Mouse (Mus musculus): ENCODE measurements around the gene Spon1. TPM values are rescaled to one million over a fixed set of nuclear protein-coding genes. Genes with fewer than 3 reads are reported as not detected.

Spon1 gene
- total and polyA plus RNA-seq, 3 experiments, result not detected

DNA sequence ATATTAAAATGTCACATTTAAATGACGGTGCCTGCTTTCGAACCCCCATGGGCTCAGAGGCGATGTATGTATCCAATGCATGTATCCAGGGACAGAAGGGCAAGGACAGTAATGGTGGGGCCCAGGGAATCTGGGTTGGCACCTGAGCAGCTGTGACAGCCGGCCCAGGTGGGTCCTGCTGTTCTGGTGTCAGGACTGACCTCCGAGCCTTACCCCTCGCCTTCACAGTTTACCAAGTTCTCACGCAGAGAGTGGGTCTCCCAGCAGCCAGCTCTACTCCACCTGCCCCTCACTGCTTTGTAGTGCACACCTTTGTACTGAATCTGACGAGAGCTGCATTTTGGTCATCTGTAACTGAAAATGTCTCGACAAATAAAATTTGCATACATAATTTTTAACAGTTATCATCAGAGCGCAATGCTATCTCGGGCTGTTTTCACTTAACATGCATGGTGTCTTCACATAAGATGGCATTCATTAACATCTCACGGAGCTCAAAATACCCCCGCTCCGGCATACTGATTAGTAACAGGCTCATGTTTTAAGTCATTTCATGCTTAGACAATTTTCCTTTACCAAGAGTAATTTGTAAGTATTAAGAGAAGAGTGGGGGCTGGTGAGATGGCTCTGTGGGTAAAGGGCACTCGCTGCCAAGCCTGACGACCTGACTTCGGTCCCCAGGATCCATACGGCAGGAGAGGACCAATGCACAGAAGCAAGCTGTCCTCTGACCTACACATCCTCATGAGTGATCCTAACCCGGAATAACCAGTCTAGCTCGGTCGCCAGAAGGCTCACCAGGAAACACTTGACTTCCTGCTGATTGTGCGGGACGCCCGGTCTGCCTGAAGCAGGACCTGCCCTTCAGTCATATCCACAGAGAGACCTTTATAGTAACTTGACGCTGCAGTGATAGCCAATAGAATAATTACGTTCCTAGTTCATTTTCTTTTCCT lies 277.5 kb downstream of the Spon1 start:
- Histone ChIP-seq H3K9me3 (replicated peaks; ENCODE audit: low read length) (no peaks in the 10 kb centered on the region), H3K27me3 (replicated peaks) (no peaks in the 10 kb centered on the region), H3K4me3 (replicated peaks in 1 of 3; ENCODE audit: low read depth in 2 of 3, low read length in 2 of 3, poor library complexity in 1 of 3) (no peak overlapping the region), H3K4me1 (ENCODE audit: control insufficient read depth in 1 of 2, insufficient read depth in 2 of 2) (0 out of 4 replicates have a peak, but pooled peaks cover 0 to 3% of the 10 kb centered on the region in 2 experiments), H3K79me2 (replicated peaks; ENCODE audit: control insufficient read depth, extremely low read depth, insufficient read depth, poor library complexity, severe bottlenecking) (no peaks in the 10 kb centered on the region), H3K4me2 (ENCODE audit: insufficient read depth, low read depth, poor library complexity, severe bottlenecking) (peak overlapping the region; percentile 4; the same call in 1 of the 2 replicates), H3K9ac (ENCODE audit: insufficient read depth, low read depth) (no peak overlapping the region), H3K27ac (ENCODE audit: insufficient read depth, low read depth) (no peak overlapping the region), H3K36me3 (replicated peaks in 1 of 2; ENCODE audit: control insufficient read depth in 1 of 2, insufficient read depth in 1 of 2, low read length in 1 of 2) (peaks cover 0 to 29% of the 10 kb centered on the region in 2 experiments)
- dilution Hi-C loops (cut with MboI; ENCODE audit: extremely low pct_ligation_motif_present, extremely low pct_unique_long_range_greater_than_20kb, low sequenced_read_pairs), result no loop called here
- in situ Hi-C loops (cut with MboI; ENCODE audit: low pct_ligation_motif_present, low pct_unique_long_range_greater_than_20kb, low sequenced_read_pairs), result no loop called here
- DNase-seq (ENCODE audit: extremely low read depth), result no peak
- no peak for TF ChIP-seq RAD21 (IDR thresholded peaks at IDR 0.05; ENCODE audit: low read depth, low read length)
- TF ChIP-seq MAX (IDR thresholded peaks at IDR 0.05; ENCODE audit: low read length), result no peak
- TF ChIP-seq POLR2AphosphoS2 (IDR thresholded peaks at IDR 0.05; ENCODE audit: low read depth, low read length), result no peak
- no peak for TF ChIP-seq CTCF (conservative IDR thresholded peaks at IDR 0.05 in 1 of 2, IDR thresholded peaks at IDR 0.05 in 1 of 2; ENCODE audit: low read depth in 2 of 2, low read length in 2 of 2)
- TF ChIP-seq KAT2A (IDR thresholded peaks at IDR 0.05; ENCODE audit: insufficient replicate concordance, low read length), result no peak

DNA sequence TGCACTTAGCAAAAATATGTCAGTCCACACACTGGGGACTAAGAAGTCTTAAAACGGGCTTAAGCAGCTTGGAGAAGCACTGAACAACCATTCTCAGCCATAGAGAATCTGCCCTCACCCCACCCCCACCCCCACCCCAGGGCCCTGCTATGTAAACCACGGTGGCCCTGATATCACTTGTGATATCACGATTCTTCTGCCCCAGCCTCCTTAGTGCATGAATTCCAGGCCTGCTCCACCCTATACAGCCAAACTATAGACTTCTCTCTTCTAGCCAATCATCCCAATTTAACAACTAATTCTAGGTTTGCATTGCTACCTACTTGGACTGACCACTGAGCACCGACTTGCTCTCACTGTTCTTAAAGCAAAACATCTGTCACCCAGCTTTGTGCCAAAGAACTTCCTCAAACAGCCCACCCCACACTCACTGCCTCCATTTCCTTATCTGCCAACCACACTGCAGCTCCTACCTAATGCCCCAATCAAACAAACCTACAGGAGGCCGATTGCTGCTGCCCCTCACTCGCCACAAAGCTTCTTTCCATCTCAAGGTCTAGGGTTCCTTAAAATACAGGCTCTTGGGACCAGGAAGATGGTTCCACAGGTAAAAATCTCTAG lies 278.2 kb downstream of the Spon1 start:
- Histone ChIP-seq H3K9ac (ENCODE audit: insufficient read depth, low read depth) (no peak overlapping the region), H3K36me3 (replicated peaks in 1 of 2; ENCODE audit: control insufficient read depth in 1 of 2, insufficient read depth in 1 of 2, low read length in 1 of 2) (peaks cover 0 to 32% of the 10 kb centered on the region in 2 experiments), H3K27ac (ENCODE audit: insufficient read depth, low read depth) (no peak overlapping the region), H3K4me2 (ENCODE audit: insufficient read depth, low read depth, poor library complexity, severe bottlenecking) (no peak overlapping the region), H3K9me3 (replicated peaks; ENCODE audit: low read length) (no peaks in the 10 kb centered on the region), H3K4me3 (replicated peaks in 1 of 3; ENCODE audit: low read depth in 2 of 3, low read length in 2 of 3, poor library complexity in 1 of 3) (no peak overlapping the region), H3K4me1 (ENCODE audit: control insufficient read depth in 1 of 2, insufficient read depth in 2 of 2) (0 out of 4 replicates have a peak, but pooled peaks cover 0 to 3% of the 10 kb centered on the region in 2 experiments), H3K79me2 (replicated peaks; ENCODE audit: control insufficient read depth, extremely low read depth, insufficient read depth, poor library complexity, severe bottlenecking) (no peaks in the 10 kb centered on the region), H3K27me3 (replicated peaks) (no peaks in the 10 kb centered on the region)
- no peak for DNase-seq (ENCODE audit: extremely low read depth)
- in situ Hi-C loops (cut with MboI; ENCODE audit: low pct_ligation_motif_present, low pct_unique_long_range_greater_than_20kb, low sequenced_read_pairs) (no loop called here), dilution Hi-C loops (cut with MboI; ENCODE audit: extremely low pct_ligation_motif_present, extremely low pct_unique_long_range_greater_than_20kb, low sequenced_read_pairs) (no loop called here)
- TF ChIP-seq PAX5 (IDR thresholded peaks at IDR 0.05; ENCODE audit: low read length) (no peak), MAZ (IDR thresholded peaks at IDR 0.05; ENCODE audit: low read depth, low read length) (no peak), ZC3H11A (IDR thresholded peaks at IDR 0.05; ENCODE audit: low read depth, low read length) (no peak), RCOR1 (conservative IDR thresholded peaks at IDR 0.05; ENCODE audit: low read depth, low read length) (no peak), NRF1 (IDR thresholded peaks at IDR 0.05; ENCODE audit: low read depth, low read length) (no peak), SIN3A (IDR thresholded peaks at IDR 0.05; ENCODE audit: low read length) (no peak), CTCF (conservative IDR thresholded peaks at IDR 0.05 in 1 of 2, IDR thresholded peaks at IDR 0.05 in 1 of 2; ENCODE audit: low read depth in 2 of 2, low read length in 2 of 2) (no peak), ELF1 (IDR thresholded peaks at IDR 0.05; ENCODE audit: low read depth, low read length) (no peak), KAT2A (IDR thresholded peaks at IDR 0.05; ENCODE audit: insufficient replicate concordance, low read length) (no peak), IRF4 (IDR thresholded peaks at IDR 0.05; ENCODE audit: low read depth, low read length) (no peak), MXI1 (IDR thresholded peaks at IDR 0.05; ENCODE audit: low read depth, low read length) (no peak), MAX (IDR thresholded peaks at IDR 0.05; ENCODE audit: low read length) (no peak), TBP (conservative IDR thresholded peaks at IDR 0.05; ENCODE audit: low read depth, low read length) (no peak), E2F4 (IDR thresholded peaks at IDR 0.05; ENCODE audit: insufficient replicate concordance, low read depth, low read length) (no peak), SMC3 (IDR thresholded peaks at IDR 0.05; ENCODE audit: low read depth, low read length) (no peak)
